Mouse (Mus musculus): ENCODE results near the gene Nek9. TPM values are rescaled to one million over a fixed set of nuclear protein-coding genes. Genes with fewer than 3 reads are reported as not detected.

Gene Nek9
- polyA plus RNA-seq, 1 experiment = 24.1 TPM

DNA sequence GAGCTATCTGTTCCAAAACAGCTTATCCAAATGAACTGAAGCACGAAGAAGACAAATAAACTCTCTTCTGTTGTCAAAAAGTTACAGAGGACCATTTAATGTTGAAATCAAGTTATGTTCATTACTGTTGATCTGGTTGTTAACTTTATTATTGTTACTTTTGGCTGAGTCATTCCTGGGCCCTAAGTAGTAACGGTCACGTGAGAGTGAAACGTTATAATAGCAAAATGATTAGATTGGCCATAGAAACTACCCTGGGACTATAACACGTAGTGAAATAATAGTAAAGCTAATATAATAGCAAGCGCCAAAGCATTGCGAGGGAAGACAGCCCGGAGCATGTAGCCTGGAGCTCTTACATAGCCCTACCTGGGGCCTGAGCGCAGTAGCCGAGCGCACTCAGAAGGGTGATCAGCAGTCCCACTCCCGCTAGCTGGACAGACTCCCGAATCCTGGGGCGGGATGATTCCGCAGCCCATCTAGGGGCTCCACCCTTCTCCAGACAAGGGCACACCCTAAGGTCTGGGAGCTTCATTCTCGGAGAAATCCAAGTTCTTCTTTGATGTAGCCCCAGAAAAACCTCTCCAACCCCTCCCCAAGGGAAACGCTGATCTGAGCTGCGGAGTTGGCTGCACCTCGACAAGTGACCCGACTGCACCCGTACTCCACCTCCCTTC is 51.2 kb downstream of the Nek9 start, which contains the start of gene Acyp1:
Gene Acyp1, minus strand, starts transcription at position 630 of the 677 bp plus-strand sequence.
- no peak for TF ChIP-seq GATA1 (IDR thresholded peaks at IDR 0.05; ENCODE audit: low read length)

GRCm38 (mm10) chr12:85286941-85287340 is 52.2 kb downstream of the Nek9 start:
- no peak for TF ChIP-seq GATA1 (IDR thresholded peaks at IDR 0.05; ENCODE audit: low read length)

GRCm38 (mm10) chr12:85284996-85285395 is 54.2 kb downstream of the Nek9 start:
- no peak for TF ChIP-seq GATA1 (IDR thresholded peaks at IDR 0.05; ENCODE audit: low read length)

DNA sequence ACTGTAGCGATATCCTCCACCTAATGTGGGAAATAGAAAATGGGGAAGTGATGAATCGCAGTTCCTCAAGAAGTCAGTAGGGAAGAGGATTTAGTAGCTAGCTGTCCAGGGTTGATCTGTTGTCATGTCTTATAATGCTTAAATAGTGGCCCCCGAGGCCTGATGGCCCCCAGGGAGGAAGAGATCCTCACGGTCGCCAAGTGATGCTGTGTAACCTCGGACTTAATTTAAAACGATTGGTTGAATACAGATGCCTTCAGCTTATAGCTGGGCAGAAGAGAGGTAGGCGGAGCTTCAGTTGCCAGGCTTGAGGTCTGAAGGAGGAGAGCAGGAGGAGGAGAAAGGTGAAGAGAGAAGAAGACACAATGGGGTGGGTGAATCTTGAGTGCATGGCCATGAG is 54.8 kb downstream of the Nek9 start:
- TF ChIP-seq GATA1 (IDR thresholded peaks at IDR 0.05; ENCODE audit: low read length) = no peak

GRCm38 (mm10) chr12:85280845-85281651 is 58.1 kb downstream of the Nek9 start:
- TF ChIP-seq GATA1 (IDR thresholded peaks at IDR 0.05; ENCODE audit: low read length) = no peak

- TF ChIP-seq GATA1 (IDR thresholded peaks at IDR 0.05; ENCODE audit: low read length) = no peak
Observed at GRCm38 (mm10) chr12:85280105-85280844, 58.9 kb downstream of the Nek9 start.

DNA sequence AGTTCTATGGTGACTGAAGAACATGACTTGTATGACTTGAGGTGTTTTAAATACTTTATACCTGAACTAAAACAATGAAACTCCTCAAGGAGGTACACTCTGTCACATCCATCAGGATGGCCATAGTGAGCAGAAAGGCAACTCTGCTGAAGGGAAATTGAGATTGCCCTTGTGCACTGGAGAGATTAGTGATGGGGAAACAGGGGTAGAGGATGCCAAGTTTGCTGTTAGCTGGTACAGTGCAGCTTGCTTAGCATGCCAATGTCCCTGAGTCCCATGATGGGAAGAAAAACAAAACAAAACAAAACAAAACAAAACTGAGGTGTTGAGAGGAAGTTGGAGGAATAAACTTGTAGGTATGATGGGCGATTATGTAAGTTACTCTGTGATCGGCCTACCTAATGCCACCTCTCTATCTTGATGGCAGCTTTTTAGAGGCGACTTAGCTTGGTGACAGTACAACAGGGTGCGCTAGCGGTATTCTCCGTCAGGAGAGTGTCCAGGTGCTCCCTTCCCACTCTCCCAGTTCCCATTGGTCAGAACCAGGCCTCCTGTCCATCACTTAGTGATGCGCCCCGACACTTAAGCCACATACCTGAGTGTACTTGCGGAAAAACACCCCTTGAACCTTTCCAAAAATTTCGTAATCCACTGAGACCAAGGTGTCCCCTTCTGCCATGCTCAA is 59.6 kb downstream of the Nek9 start:
- TF ChIP-seq GATA1 (IDR thresholded peaks at IDR 0.05; ENCODE audit: low read length) = no peak

- TF ChIP-seq GATA1 (IDR thresholded peaks at IDR 0.05; ENCODE audit: low read length) = no peak
Observed at GRCm38 (mm10) chr12:85278919-85279318, 60.2 kb downstream of the Nek9 start.

DNA sequence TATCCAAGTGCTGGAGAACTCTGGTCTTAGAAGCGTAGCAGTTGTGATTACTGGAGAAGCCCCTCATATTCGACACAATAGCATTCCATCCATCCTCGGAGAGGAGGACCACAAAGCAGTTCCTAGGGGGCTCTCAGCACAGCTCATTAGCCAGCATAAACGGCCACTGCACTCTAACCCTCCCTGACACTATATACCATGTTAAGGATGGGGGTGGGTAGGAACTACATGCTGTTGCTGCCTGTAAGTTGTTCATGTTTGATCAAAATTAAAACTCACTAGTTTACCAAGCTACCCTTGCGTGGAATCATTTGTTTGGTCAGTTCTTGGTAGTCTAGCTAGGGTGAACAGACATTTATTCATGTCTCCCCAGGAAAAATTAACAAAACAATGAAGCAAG is 62.9 kb downstream of the Nek9 start:
- no peak for TF ChIP-seq GATA1 (IDR thresholded peaks at IDR 0.05; ENCODE audit: low read length)

DNA sequence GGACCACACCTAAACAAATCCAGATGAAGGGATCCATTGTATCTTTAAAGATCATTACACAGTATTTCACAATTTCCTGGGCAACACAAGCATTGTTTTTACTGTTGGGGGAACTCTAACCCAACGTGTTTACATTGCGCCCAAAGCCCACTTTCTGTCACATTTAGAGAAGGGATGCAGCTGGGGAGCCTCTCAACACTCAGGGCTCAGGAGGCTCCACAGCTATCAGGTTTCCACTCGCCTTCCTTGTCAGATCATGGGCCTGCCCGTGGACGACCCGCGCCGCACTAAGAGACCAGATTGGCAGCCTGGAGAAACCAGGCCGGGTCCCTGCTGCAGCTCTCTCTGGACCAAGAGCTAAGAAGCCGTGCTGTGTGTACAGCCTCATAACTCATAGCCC is 65.7 kb downstream of the Nek9 start:
- TF ChIP-seq GATA1 (IDR thresholded peaks at IDR 0.05; ENCODE audit: low read length) = no peak

DNA sequence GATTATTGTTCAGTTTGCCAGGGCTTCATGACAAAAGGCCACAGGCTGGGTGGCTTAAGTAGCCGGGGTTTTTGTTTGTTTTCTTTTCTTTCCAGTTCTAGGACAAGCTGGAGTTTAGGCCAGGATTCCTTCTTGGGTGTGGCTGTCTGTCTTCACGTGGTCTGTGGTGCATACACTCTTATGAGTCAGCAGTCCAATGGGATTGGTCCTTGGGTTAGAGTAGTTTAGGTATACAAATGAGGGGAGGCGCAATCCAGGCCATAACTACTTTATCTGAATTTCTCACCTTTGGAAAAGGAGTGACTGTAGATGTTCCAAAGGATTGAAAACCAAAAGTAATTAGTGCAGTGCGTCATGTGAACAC is 67.3 kb downstream of the Nek9 start:
- no peak for TF ChIP-seq GATA1 (IDR thresholded peaks at IDR 0.05; ENCODE audit: low read length)

GRCm38 (mm10) chr12:85271132-85271842 is 67.9 kb downstream of the Nek9 start:
- TF ChIP-seq GATA1 (IDR thresholded peaks at IDR 0.05; ENCODE audit: low read length) = no peak

- no peak for TF ChIP-seq GATA1 (IDR thresholded peaks at IDR 0.05; ENCODE audit: low read length)
Observed at GRCm38 (mm10) chr12:85270319-85270718, 68.8 kb downstream of the Nek9 start, which contains the start of gene Mlh3. TSS of gene Mlh3 (minus strand) at chr12:85270599.

- TF ChIP-seq GATA1 (IDR thresholded peaks at IDR 0.05; ENCODE audit: low read length) = no peak
Observed at GRCm38 (mm10) chr12:85269821-85270220, 69.3 kb downstream of the Nek9 start.

GRCm38 (mm10) chr12:85266248-85266647 is 72.9 kb downstream of the Nek9 start:
- no peak for TF ChIP-seq GATA1 (IDR thresholded peaks at IDR 0.05; ENCODE audit: low read length)
